Mouse (Mus musculus) left cerebral cortex, postnatal 10 days (tissue): ENCODE results near the gene Snx33. TPM values are rescaled to one million over a fixed set of nuclear protein-coding genes. Genes with fewer than 3 reads are reported as not detected.
"Not testable (repeated sequence)": the region's sequence is repeated elsewhere in the genome, so short reads cannot be mapped to it uniquely, and the experiment has no call there.

ENCODE experiments used
- DNase-seq, 2 experiments: peaks; one replicate each; pipeline ENCODE4 v3.0.0; 2021 to 2022; ENCODE audit warnings: low spot score in 2 of 2, mixed read lengths in 1 of 2; ENCODE audit errors: extremely low spot score in 1 of 2
- intact Hi-C: fragments of 180-260 bp; cut with DNase I; formaldehyde crosslinking; loops from one replicate; pipeline ENCODE4 v1.15.1; 2025
- total RNA-seq, 2 experiments: library from RNA; stranded (reverse); gene quantifications; 2 replicates each; pipeline ENCODE4 v1.2.3; 2021

Gene Snx33
- total RNA-seq: 1 to 10 TPM; 3.4 to 4.1 TPM

DNA sequence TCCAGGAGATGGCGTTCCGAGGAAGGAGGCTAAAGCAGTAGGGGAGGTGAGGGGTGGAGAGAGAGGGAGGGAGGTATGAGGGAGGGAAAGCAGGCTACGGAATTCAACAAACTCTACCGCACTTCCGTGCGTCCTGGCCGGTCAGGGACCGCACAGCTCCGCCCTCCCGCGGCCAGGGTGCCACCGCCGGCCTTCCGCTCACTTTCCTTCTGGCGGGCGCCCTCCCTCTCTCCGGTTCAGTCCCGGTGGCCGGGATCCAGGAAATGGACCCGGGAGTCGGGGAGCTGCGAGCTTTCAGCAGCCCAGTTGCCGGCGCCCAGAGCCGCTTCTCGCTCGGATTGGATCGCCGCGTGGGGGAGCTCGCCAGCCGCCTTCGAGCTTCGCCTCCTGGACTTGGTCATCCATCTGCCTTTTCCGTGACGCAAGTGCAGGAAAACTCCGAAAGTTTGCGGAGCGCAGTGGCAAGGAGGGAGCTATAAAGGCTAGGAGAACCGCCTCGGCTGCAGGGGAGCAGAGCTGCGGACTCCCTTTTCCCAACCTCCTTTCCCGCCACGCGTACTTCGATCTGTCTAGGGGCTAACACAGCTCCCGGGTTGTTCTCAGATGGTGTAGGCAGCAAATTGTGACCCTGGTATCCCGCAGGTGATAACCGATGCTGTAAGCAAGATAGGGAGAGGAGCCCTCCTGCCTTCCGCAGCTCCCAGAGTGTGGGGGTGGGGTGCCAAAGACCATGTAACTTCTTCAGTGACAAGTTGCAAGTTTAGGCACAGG lies at the start of gene Snx33:
TSS of gene Snx33 (minus strand) at position 331 of the 771 bp plus-strand sequence.
- DNase-seq: peak; percentile 79 to 94
- intact Hi-C loops: loop anchor here (5.0 to 10.0 kb wide), 2 partner anchors 36 to 297 kb away; no protein-coding TSS in a partner anchor

DNA sequence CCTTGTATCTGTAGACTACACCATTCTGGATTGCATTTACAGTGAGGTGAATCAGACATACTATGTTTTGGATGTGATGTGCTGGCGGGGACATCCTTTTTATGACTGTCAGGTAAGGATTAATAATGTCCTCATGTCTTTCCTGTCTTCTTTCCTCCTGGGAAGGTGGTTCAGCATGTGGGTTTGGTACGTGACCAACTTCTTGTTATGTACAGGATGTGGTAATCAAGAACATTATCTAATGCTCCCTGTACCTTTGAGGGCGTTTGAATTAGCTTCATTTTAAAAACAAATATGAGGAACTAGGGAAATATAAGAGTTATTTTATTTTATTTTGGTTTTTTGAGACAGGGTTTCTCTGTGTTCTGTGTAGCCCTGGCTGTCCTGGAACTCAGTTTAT lies 47.0 kb upstream of the Snx33 start:
- DNase-seq: no peak
- intact Hi-C loops: no loop called here

DNA sequence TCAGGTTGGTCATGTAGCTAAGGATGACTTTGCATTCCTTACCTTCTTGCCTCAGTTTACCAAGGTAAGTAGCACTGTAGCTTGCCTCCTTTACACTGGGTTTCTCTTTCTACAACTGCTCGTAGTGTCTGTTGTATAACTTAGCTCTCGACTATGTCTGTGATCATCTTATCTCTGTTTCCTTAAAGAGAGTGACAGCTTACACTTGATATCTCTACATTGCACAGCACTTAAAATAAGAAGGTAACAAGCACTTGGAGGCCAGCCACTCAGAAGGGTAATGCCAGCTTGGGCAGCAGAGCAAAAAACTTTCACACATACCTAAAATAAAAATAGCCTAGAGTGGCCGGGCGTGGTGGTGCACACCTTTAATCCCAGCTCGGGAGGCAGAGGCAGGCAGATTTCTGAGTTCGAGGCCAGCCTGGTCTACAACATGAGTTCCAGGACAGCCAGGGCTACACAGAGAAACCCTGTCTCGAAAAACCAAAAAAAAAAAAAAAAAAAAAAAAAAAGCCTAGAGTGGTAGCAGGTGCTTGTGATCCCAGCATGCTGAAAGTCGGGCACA lies 45.9 kb upstream of the Snx33 start:
- no peak for DNase-seq
- intact Hi-C loops: no loop called here

DNA sequence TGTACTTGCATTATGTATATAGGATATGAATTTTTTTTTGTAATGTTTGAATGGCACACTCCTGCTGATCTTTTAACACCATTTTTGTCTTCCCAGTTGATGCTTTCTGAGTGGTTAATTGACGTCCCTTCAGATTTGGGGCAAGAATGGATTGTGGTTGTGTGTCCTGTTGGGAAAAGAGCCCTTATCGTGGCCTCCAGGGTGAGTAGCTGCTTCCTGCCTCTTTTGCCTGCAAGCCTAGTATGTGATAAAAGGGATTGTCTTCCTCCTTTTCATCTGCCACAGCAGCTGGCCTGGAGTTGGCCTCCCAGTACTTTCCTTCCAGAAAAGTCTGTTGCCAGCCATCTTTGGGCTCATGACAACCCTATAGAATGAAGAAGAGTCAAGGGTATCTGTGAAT lies 42.0 kb upstream of the Snx33 start:
- intact Hi-C loops: no loop called here
- DNase-seq: no peak

DNA sequence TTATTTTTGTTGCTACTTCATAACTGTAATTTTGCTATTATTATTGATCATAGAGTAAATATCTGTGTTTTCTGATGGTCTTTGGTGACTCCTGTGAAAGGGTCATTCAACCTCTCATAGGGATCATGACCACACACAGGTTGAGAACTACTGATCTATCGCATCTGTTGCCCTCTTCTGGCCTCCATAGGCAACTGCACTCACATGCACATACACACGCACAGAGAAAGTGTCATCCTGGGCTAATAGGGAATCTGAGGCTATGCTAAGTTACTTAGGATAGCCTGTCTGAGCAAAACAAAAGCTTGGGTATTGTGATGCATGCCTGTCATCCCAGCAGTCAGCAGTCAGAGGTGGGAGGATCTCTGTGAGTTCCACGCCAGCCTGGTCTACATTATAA lies 33.4 kb upstream of the Snx33 start:
- intact Hi-C loops: no loop called here
- no peak for DNase-seq

DNA sequence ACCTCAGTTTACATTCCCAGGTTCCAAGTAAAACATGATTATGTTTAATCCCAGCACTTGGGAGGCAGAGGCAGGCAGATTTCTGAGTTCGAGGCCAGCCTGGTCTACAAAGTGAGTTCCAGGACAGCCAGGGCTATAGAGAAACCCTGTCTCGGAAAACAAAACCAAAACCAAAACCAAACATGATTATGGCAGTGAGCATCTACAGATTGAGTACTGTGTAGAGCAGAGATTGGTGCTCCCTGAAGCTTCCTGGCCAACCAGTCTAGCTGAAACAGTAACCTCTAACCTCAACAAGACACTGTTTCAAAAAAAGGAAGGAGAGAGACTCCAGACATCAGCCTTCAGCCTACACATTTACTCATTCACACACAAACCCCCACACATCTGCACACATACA lies 30.5 kb upstream of the Snx33 start:
- intact Hi-C loops: no loop called here
- DNase-seq: no peak

DNA sequence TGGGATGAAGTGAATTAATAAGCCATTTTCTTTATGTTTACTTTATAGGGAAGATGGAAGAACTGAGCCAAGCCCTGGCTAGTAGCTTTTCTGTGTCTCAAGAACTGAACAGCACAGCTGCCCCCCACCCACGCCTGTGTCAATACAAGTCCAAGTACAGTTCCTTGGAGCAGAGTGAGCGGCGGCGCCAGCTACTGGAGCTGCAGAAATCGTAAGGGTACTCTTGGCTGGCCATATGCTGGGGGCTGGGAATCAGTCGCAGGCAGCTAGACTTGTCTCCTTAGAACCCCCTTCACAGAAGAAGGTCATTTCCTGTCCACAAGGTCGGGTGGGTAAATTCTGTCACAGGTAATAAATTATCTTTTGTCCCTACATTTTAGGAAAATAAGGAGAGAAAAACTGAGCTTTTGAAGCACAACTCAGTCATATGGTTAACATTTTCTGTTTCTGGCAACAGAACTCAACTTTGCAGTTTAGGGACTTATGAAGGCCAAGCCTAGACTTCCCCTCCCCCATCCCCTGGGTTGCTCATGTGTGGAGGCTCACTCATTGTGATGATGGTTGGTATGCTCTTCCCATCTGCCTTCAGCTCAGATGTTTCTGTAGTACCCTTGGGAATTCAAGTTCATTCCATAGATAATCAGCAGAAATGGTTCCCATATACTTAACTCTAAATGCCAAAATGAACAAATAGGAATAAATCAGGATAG lies 28.9 kb upstream of the Snx33 start:
- intact Hi-C loops: no loop called here
- no peak for DNase-seq

DNA sequence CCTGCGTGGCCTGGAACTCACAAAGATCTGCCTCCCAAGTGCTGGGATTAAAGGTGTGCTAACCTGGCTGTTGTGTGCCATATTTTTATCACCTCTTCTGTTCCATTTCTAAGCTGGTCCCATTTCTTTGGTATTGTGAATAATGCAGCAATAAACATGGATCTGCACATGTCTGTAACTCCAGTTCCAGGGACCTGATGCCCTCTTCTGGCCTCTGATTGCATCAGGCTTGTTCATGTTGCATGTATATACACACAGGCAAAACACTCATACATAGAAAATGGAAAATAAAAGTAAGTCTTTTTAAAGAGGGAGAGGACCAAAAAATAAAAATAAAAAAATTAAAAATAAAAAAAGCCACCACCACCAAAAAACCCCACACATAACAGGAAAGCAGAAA lies 25.4 kb upstream of the Snx33 start:
- no peak for DNase-seq
- intact Hi-C loops: no loop called here

DNA sequence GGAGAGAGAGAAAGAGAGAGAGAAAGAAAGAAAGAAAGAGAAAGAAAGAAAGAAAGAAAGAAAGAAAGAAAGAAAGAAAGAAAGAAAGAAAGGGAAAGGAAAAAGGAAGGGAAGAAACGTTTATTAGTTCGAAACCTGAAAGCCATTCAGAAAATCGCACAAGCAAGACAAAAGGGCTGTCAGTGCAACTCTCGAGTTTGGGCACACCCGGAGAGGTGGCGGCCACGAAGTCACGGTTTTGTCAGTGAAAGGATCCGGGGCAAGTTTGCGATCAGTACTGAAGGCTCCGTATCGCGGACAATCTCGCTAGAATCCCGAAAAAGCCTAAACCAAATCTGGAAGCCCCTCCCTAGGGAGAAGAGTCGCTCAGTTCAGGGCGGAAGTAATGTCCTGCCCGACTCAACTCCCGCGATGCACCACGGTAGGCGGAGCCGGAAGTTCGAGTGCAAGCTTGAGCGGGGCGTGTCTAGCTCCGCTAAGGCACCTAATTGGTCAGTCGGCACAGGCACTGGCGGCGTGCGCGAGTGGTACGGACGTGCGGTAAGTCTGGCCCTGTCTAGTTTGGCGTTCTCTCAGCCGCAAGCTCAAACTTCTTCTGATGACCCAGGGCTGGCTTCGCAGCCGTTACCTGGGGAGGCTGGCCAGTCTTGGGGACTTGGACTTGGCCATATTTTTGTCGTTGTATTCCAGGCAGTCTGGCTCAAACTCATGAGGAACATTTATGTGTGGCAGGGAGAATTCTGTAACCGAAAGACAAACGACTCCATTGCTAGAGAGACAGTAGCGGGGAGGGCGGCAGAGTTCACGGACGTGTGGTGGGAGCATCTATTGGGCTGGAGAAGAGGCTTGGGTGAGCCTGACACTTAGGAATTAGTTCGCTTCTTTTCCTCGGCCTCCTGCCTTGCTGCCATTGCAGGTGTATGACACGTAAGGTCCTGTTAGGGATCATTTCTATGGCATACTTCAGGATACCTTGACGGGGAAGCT lies 22.5 kb upstream of the Snx33 start, which contains the start of gene Snupn:
TSS of gene Snupn (plus strand) at position 465 of the 987 bp plus-strand sequence.
- intact Hi-C loops: no loop called here

DNA sequence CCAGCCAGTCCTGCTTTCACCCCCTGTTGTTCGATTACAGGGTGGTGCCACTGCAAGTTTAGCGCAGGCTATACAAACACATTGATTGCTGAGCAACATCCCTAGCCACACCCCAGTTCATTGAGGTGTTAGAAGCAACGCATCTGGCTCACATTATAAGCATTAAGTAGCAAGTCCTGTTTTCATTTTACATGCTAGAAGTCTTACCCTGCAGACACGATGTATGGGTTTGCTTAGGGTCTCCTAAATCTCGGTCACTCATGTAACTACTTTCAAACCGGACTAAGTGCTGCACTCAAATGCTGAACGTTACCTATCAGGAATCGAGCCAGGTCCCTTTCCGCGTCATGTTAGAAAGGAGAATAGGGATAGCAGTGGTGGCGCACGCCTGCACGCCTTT lies 21.6 kb upstream of the Snx33 start:
- intact Hi-C loops: loop anchor here (5.0 to 10.0 kb wide), 2 partner anchors 45 to 183 kb away; partner anchors contain the start of genes Man2c1 and Ptpn9
- DNase-seq: no peak

More for the DNA sequence above, 22.5 kb upstream of the Snx33 start, which contains the start of gene Snupn:
- peak; percentile 94 to 98 for DNase-seq

DNA sequence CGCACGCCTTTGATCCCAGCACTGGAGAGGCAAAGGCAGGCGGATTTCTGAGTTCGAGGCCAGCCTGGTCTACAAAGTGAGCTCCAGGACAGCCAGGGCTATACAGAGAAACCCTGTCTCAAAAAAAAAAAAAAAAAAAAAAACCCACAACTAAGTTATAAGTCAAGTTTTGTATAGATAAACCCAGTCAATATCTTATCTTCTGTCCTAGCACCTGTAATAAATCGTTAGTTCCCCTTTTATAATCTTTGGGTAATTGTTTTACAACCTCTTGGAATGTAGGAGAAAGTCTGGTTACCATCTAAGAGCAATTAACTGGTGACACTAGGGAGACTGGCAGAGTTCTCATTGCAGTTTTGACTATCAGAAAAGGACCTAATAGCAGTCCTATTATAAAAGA lies 20.5 kb upstream of the Snx33 start:
- intact Hi-C loops: loop anchor here (5.0 to 10.0 kb wide), 2 partner anchors 46 to 184 kb away; partner anchors contain the start of genes Man2c1 and Ptpn9
- DNase-seq: not testable (repeated sequence)

DNA sequence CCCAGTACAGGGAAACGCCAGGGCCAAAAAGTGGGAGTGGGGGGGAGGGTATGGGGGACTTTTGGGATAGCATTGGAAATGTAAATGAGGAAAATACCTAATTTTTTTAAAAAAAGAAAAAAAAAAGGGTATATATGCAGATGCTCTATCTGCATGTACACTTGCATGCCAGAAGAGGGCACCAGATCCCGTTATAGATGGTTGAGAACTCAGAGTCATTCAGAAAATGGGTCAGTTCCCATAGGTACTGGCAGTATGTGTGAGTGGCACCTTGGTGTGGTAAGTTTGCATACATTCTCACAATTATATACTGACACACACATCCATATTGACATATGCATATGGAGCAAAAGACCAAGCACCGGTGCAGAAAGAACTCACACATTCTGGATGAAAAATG lies 19.3 kb upstream of the Snx33 start:
- DNase-seq: peak in 1 of 2 experiments; percentile 58
- intact Hi-C loops: loop anchor here (5.0 to 10.0 kb wide), 2 partner anchors 47 to 185 kb away; partner anchors contain the start of genes Man2c1 and Ptpn9

DNA sequence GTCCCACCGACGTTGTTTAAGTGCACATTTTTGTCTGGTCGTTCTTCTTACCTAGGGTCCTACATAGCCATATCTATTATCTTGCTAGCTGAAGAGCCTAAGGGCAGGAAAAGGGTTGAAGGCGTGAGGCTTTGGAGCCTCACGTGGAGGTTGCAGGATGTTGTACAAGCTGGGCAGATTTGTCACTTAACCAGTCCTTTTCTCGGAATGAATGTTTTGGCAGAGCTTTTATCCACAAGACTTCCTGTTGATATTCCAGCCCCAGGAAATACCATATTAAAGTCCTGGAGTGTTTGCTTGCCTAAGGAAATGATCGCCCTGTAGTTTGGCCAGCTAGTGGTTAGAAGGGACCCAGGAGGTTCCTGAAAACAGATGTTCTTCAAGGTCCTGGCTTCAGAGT lies 10.2 kb upstream of the Snx33 start:
- DNase-seq: no peak
- intact Hi-C loops: no loop called here

DNA sequence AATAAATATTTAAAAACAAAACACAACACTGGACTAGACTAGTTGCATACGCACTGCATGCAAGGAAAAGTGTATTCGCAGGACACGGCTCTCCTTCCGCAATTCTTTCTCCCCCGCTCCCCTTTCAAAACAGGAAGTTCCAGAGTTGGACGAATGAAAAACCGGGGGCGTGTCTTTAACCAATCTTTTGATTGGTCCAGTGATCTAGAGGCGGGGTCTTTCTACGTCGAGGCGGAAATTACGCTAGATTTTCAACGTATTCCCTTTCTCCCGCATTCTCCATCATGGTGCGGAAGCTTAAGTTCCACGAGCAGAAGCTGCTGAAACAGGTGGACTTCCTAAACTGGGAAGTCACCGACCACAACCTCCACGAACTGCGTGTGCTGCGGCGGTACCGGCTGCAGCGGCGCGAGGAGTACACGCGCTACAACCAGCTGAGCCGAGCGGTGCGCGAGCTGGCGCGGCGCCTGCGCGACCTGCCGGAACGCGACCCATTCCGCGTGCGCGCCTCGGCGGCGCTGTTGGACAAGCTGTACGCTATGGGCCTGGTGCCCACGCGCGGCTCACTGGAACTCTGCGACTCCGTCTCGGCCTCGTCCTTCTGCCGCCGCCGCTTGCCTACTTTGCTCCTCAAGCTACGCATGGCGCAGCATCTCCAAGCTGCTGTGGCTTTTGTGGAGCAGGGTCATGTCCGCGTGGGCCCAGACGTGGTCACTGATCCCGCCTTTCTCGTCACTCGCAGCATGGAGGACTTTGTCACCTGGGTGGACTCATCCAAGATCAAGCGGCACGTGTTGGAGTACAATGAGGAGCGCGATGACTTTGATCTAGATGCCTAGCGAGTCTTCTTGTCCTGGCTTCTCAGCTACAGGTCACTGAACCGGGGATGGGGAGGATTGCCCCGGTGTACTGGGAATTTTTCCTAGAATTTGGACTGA lies 9.3 kb upstream of the Snx33 start, which contains the start of gene Imp3:
TSS of gene Imp3 (plus strand) at position 253 of the 938 bp plus-strand sequence.
- DNase-seq: peak; percentile 91 to 92
- intact Hi-C loops: no loop called here

DNA sequence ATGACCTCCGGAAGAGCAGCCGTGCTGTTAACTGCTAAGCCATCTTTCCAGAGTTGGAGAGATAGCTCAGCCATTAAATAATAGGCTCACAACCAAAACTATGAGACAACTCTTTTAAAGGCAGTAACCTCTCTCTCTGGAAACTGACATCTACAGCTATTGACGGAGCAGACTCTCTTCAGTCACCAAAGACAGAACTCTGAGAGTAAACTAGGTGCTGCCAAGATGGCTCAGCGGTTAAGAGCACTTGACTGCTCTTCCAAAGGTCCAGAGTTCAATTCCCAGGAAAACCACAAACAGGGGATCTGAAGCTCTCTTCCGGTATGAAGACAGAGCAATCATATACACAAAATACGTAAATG lies 8.7 kb upstream of the Snx33 start:
- no peak for DNase-seq
- intact Hi-C loops: no loop called here

DNA sequence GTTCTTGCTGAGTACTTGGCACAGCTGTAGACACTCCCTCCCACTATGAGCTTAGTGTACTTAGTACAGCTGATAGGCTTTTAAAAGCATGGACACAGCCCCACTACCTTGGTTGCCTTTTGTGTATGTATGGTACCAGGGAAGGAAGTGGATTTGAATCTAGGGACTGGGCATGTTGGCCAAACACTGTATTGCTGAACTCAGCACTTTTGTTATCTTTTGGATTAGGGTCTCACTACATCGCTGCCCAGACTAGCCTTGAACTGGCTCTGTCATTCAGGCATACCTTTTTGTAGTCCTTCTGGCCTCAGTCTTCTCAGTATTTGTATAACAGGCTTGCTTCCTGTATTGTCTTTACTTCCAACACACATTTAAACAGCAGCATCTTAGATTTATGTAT lies 2.4 kb upstream of the Snx33 start:
- DNase-seq: no peak
- intact Hi-C loops: no loop called here

DNA sequence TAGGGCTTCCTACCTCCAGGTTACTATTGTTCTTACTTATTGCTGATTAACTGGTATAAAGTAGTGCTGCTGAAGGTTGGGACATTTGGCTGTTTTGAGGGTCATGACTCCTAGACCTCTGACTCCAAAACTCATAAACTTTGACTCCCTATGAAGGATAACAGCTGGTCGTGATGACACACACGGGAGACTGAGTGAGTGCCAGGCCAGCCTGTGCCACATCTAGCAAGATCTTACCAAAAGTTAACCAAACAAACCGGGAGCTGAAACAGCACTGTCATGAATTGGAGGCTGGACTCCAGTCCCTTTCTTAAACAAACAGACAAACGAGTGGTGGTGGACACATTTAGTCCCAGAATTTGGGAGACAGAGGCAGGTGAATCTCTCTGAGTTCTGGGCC lies 1.3 kb upstream of the Snx33 start:
- intact Hi-C loops: loop anchor here (5.0 to 10.0 kb wide), 2 partner anchors 37 to 295 kb away; no protein-coding TSS in a partner anchor
- no peak for DNase-seq
